Mouse (Mus musculus): ENCODE data around the gene Inpp5f. TPM values are rescaled to one million over a fixed set of nuclear protein-coding genes. Genes with fewer than 3 reads are reported as not detected.
A peak's percentile ranks its signal among the peaks of the same experiment; 100 is the strongest.

Gene Inpp5f
- total RNA-seq, 2 experiments from 2014 or later, result 8.9 to 9.9 TPM

- peak; percentile 98 for DNase-seq
Measured at GRCm38 (mm10) chr7:128744684-128745485, 133.8 kb downstream of the Inpp5f start, which contains the start of gene Sec23ip. TSS of gene Sec23ip (plus strand) at chr7:128744943.

Other genes starting within 250 kb of the Inpp5f start
- 1 to 10 TPM; 8.4 to 9.5 TPM for gene Rgs10, start 192.6 kb upstream of the Inpp5f start, total RNA-seq (2021)
- gene Tial1, start 149.6 kb upstream of the Inpp5f start, total RNA-seq (2021), result 10 to 100 TPM; 57.6 to 66.6 TPM
- gene Bag3, start 87.7 kb upstream of the Inpp5f start, total RNA-seq (2021), result 100 to 1,000 TPM; 111 TPM
- 10 to 100 TPM; 43.8 to 45.7 TPM for gene Mcmbp, start 129.2 kb downstream of the Inpp5f start, total RNA-seq (2021)
- 10 to 100 TPM; 34.9 to 36.3 TPM for gene Sec23ip, start 133.6 kb downstream of the Inpp5f start, total RNA-seq (2021)